Mouse (Mus musculus): ENCODE data around the gene Spag8. TPM values are rescaled to one million over a fixed set of nuclear protein-coding genes. Genes with fewer than 3 reads are reported as not detected.

Spag8 gene
- polyA plus RNA-seq (2012; rRNA removed): 20.8 and 24.0 TPM in 2 replicates

DNA sequence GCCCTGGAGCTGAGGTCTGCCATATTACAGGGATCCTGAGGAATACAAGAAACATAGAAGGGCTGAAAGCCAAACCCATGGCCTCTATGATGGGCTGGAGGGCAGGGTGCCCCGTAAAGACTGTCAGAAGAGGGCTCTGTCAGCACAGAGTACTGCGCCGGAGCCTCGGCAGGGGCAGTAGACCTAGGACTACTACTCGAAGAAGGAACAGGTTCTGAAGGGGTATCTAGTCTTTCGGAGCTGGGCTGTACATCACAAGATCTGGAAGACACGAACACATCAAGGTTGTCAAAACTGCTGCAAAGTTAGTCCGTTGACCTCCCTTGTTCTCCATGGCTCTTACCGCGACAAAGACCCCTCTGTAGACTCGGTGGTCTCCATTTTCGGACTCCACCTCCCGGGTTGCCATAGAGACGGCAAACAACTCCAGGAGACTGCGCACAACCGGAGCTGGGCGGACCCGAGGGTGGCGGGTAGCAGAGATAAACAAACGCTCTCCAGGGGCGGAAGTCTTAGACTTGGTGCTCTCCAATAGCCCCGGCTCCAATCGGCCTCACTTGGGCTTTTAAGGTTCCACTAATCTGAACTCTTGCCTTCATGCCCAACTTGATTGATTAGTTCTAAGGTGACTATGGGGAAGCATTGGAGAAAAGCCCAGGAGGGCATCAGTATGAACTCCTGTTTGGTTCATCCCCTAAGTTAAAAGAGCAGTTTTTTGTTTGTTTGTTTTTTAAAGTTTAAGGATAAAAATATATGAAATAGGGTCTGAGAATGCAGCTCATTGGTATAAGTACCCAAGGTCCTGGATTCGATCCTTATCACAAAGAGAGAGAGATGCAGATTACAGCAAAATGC, at the start of gene Spag8:
TSS of gene Spag8 (minus strand) at position 434 of the 855 bp plus-strand sequence.

DNA sequence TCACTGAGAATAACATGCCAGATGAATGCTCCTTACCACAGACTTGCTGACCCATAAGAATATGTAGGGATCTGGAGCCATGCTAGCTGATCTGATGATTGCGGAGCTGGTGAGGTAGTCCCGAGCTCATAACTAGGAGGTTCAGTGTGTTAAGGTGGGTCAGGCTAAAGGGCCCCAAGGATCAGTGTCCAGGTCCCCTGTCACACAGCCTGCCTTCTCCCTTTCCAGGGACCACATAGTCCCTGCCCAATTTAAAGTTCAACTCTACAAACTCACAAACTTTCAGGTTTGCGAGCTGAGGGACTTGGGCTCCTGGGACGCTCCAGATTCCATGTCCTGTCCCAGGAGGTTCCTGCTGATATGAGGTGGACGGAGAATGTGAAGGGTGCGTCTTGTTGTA, 47.3 kb upstream of the Spag8 start, which contains the start of gene Olfr70:
TSS of gene Olfr70 (minus strand) at position 101 of the 400 bp plus-strand sequence.

GRCm38 (mm10) chr4:43668782-43669427, 15.5 kb upstream of the Spag8 start, which contains the start of the genes Tmem8b and Fam221b:
Gene Tmem8b (plus strand): TSS chr4:43668971.
Gene Fam221b (minus strand): TSS chr4:43669145.

GRCm38 (mm10) chr4:43656339-43657109, 3.1 kb upstream of the Spag8 start, which contains the start of gene Hint2:
Gene Hint2 (minus strand): TSS chr4:43656466.

GRCm38 (mm10) chr4:43631046-43631955, 22.1 kb downstream of the Spag8 start, which contains the start of gene Npr2:
Gene Npr2 (plus strand): TSS chr4:43631935.

Other genes starting within 250 kb of the Spag8 start
- 17.4 and 21.9 TPM in 2 replicates for gene Fam166b, start 224.5 kb downstream of the Spag8 start, polyA plus RNA-seq (2012; rRNA removed)
- gene Tesk1, start 211.7 kb downstream of the Spag8 start, polyA plus RNA-seq (2012; rRNA removed): 102 and 112 TPM in 2 replicates
- 3.9 and 6.4 TPM in 2 replicates for gene Cd72, start 199.0 kb downstream of the Spag8 start, polyA plus RNA-seq (2012; rRNA removed)
- gene Sit1, start 169.9 kb downstream of the Spag8 start, polyA plus RNA-seq (2012; rRNA removed): not detected in 2 replicates
- gene Ccdc107, start 160.7 kb downstream of the Spag8 start, polyA plus RNA-seq (2012; rRNA removed): 256 and 473 TPM in 2 replicates
- 31.5 and 48.4 TPM in 2 replicates for gene Arhgef39, start 153.9 kb downstream of the Spag8 start, polyA plus RNA-seq (2012; rRNA removed)
- gene Car9, start 146.6 kb downstream of the Spag8 start, polyA plus RNA-seq (2012; rRNA removed): 6.6 and 7.2 TPM in 2 replicates
- 105 and 120 TPM in 2 replicates for gene Tpm2, start 129.8 kb downstream of the Spag8 start, polyA plus RNA-seq (2012; rRNA removed)
- 125 and 150 TPM in 2 replicates for gene Creb3, start 91.3 kb downstream of the Spag8 start, polyA plus RNA-seq (2012; rRNA removed)
- 193 and 213 TPM in 2 replicates for gene Tln1, start 90.9 kb downstream of the Spag8 start, polyA plus RNA-seq (2012; rRNA removed)
- gene Rgp1, start 74.9 kb downstream of the Spag8 start, polyA plus RNA-seq (2012; rRNA removed): 70.8 and 74.5 TPM in 2 replicates
- 26.8 and 33.6 TPM in 2 replicates for gene Gba2, start 74.7 kb downstream of the Spag8 start, polyA plus RNA-seq (2012; rRNA removed)
- gene Msmp, start 69.1 kb downstream of the Spag8 start, polyA plus RNA-seq (2012; rRNA removed): 0.63 and 1.5 TPM in 2 replicates
- gene Npr2, start 21.7 kb downstream of the Spag8 start, polyA plus RNA-seq (2012; rRNA removed): 113 and 117 TPM in 2 replicates
- gene Hint2, start 2.9 kb upstream of the Spag8 start, polyA plus RNA-seq (2012; rRNA removed): 65.2 and 84.4 TPM in 2 replicates
- 24.0 and 31.0 TPM in 2 replicates for gene Tmem8b, start 15.4 kb upstream of the Spag8 start, polyA plus RNA-seq (2012; rRNA removed)
- gene Fam221b, start 15.6 kb upstream of the Spag8 start, polyA plus RNA-seq (2012; rRNA removed): 0.05 TPM in 1 of 2 replicates, not detected in the other
- gene Olfr70, start 47.2 kb upstream of the Spag8 start, polyA plus RNA-seq (2012; rRNA removed): not detected in 2 replicates
- gene Olfr71, start 56.7 kb upstream of the Spag8 start, polyA plus RNA-seq (2012; rRNA removed): not detected in 2 replicates
- 4.2 and 5.3 TPM in 2 replicates for gene Hrct1, start 73.6 kb upstream of the Spag8 start, polyA plus RNA-seq (2012; rRNA removed)
- 1.0 and 1.1 TPM in 2 replicates for gene Spaar, start 76.4 kb upstream of the Spag8 start, polyA plus RNA-seq (2012; rRNA removed)
- not detected in 2 replicates for gene Olfr159, start 117.4 kb upstream of the Spag8 start, polyA plus RNA-seq (2012; rRNA removed)
- gene Olfr156, start 170.3 kb upstream of the Spag8 start, polyA plus RNA-seq (2012; rRNA removed): not detected in 2 replicates
- not detected in 2 replicates for gene Olfr157, start 186.6 kb upstream of the Spag8 start, polyA plus RNA-seq (2012; rRNA removed)
- gene Olfr155, start 198.0 kb upstream of the Spag8 start, polyA plus RNA-seq (2012; rRNA removed): 0.12 TPM in 1 of 2 replicates, not detected in the other
- gene Reck, start 221.9 kb upstream of the Spag8 start, polyA plus RNA-seq (2012; rRNA removed): 22.1 and 22.2 TPM in 2 replicates

Measured in ovary, adult 2 months (tissue).